Mouse (Mus musculus) limb, embryonic 11.5 days (tissue): ENCODE data around the gene Gm38655. TPM values are rescaled to one million over a fixed set of nuclear protein-coding genes. Genes with fewer than 3 reads are reported as not detected.

ENCODE experiments used
- ATAC-seq: fragments of 200-750 bp; cut with Nextera tagmentation; 2 replicates; pipeline ENCODE4 v1.8.0; 2017; ENCODE audit warnings: low read depth; ENCODE audit not compliant: insufficient number of reproducible peaks, low FRiP score, low TSS enrichment
- DNase-seq: peaks from one replicate; pipeline ENCODE4 v3.0.0-alpha.2; 2015; ENCODE audit warnings: low spot score
- H3K27ac ChIP-seq: fragments of 300-500 bp; sonication (generic); replicated peaks from 2 replicates; pipeline ENCODE4 v1.5.1; 2014; ENCODE audit warnings: low read depth, mild to moderate bottlenecking, low read length
- H3K27me3 ChIP-seq: fragments of 300-500 bp; sonication (generic); 2 replicates; pipeline ENCODE4 v1.6.1; 2014; ENCODE audit warnings: mild to moderate bottlenecking, low read length, mixed read lengths; ENCODE audit not compliant: control insufficient read depth, insufficient read depth
- H3K36me3 ChIP-seq: fragments of 300-500 bp; sonication (generic); 2 replicates; pipeline ENCODE4 v1.6.1; 2014; ENCODE audit warnings: mild to moderate bottlenecking, low read length, moderate library complexity, mixed read lengths; ENCODE audit not compliant: control insufficient read depth, insufficient read depth
- H3K4me1 ChIP-seq: fragments of 300-500 bp; sonication (generic); 2 replicates; pipeline ENCODE4 v1.6.1; 2014; ENCODE audit warnings: low read length, mixed read lengths; ENCODE audit not compliant: control insufficient read depth, insufficient read depth
- H3K4me2 ChIP-seq: fragments of 300-500 bp; sonication (generic); 2 replicates; pipeline ENCODE4 v1.6.1; 2014; ENCODE audit warnings: low read depth, mild to moderate bottlenecking, moderate library complexity; ENCODE audit not compliant: severe bottlenecking
- H3K4me3 ChIP-seq: fragments of 300-500 bp; sonication (generic); 2 replicates; pipeline ENCODE4 v1.5.1; 2014; ENCODE audit warnings: low read depth, low read length
- H3K9ac ChIP-seq: fragments of 300-500 bp; sonication (generic); 2 replicates; pipeline ENCODE4 v1.6.1; 2014; ENCODE audit warnings: mild to moderate bottlenecking, low read length
- H3K9me3 ChIP-seq: fragments of 300-500 bp; sonication (generic); 2 replicates; pipeline ENCODE4 v1.6.1; 2016; ENCODE audit warnings: low read length; ENCODE audit not compliant: control insufficient read depth
- WGBS: fragments of 180-500 bp; shearing (Covaris S2); extraction: QIAGEN DNeasy Blood & Tissue Kit; methylation state at CpG from one replicate; pipeline ENCODE4 v1.1.7; 2014; 5-methylcytosine and 5-hydroxymethylcytosine counted together
- polyA plus RNA-seq: library from polyadenylated mRNA; unstranded; fragments of >200 nt; fragmentation: Nextera tagmentation; extraction: Ambion mirVana; gene quantifications from 2 replicates; pipeline ENCODE4 v1.2.1, GENCODE M21; 2014

The Gm38655 gene
- polyA plus RNA-seq, 1 experiment from 2014 or later, result not detected

- no peaks in the 10 kb centered on the region for H3K27me3 ChIP-seq
- H3K36me3 ChIP-seq, result peaks cover 2% of the 10 kb centered on the region; the same call in 1 of the 2 replicates
- no peak overlapping the region for H3K9ac ChIP-seq
- DNase-seq (no peak), ATAC-seq (no peak)
- no peak overlapping the region for H3K4me3 ChIP-seq
- H3K4me1 ChIP-seq, result no peaks in the 10 kb centered on the region
- no peak overlapping the region for H3K4me2 ChIP-seq
- H3K9me3 ChIP-seq, result no peaks in the 10 kb centered on the region
- WGBS, result 77% methylated on average over 7 of the region's 7 CpGs
- H3K27ac ChIP-seq, result no peak overlapping the region
Measured at GRCm38 (mm10) chr17:25163387-25163786, 11.9 kb downstream of the Gm38655 start.

GRCm38 (mm10) chr17:25162161-25162560 lies 13.1 kb downstream of the Gm38655 start, which contains the start of gene Ccdc154:
Ccdc154 (plus strand) TSS chr17:25162461.
- WGBS, result 94% methylated on average over 1 of the region's 1 CpGs
- Histone ChIP-seq H3K4me1 (no peaks in the 10 kb centered on the region), H3K9me3 (no peaks in the 10 kb centered on the region), H3K4me2 (no peak within 1 kb of the TSS), H3K27ac (no peak within 1 kb of the TSS), H3K4me3 (no peak within 1 kb of the TSS), H3K36me3 (peaks cover 2% of the 10 kb centered on the region; the same call in 1 of the 2 replicates), H3K9ac (no peak within 1 kb of the TSS), H3K27me3 (no peaks in the 10 kb centered on the region)
- DNase-seq (no peak), ATAC-seq (no peak)

- no peak overlapping the region for H3K4me2 ChIP-seq
- no peak overlapping the region for H3K9ac ChIP-seq
- no peak overlapping the region for H3K4me3 ChIP-seq
- H3K9me3 ChIP-seq, result no peaks in the 10 kb centered on the region
- H3K27me3 ChIP-seq, result no peaks in the 10 kb centered on the region
- peaks cover 4% of the 10 kb centered on the region; the same call in 1 of the 2 replicates for H3K36me3 ChIP-seq
- DNase-seq, result no peak
- H3K27ac ChIP-seq, result no peak overlapping the region
- 69% methylated on average over 4 of the region's 4 CpGs for WGBS
- H3K4me1 ChIP-seq, result no peaks in the 10 kb centered on the region
- no peak for ATAC-seq
Measured at GRCm38 (mm10) chr17:25139960-25140359, 35.3 kb downstream of the Gm38655 start.

- Histone ChIP-seq H3K9me3 (no peaks in the 10 kb centered on the region), H3K4me2 (no peak overlapping the region), H3K4me3 (no peak overlapping the region), H3K4me1 (peaks cover 6% of the 10 kb centered on the region; the same call in 1 of the 2 replicates), H3K27ac (no peak overlapping the region), H3K27me3 (no peaks in the 10 kb centered on the region), H3K36me3 (no peaks in the 10 kb centered on the region), H3K9ac (no peak overlapping the region)
- WGBS, result 96% methylated on average over 1 of the region's 1 CpGs
- no peak for ATAC-seq
- no peak for DNase-seq
Measured at GRCm38 (mm10) chr17:25138803-25139202, 36.5 kb downstream of the Gm38655 start.

GRCm38 (mm10) chr17:25135622-25136021 lies 39.6 kb downstream of the Gm38655 start:
- WGBS, result 87% methylated on average over 6 of the region's 6 CpGs
- Histone ChIP-seq H3K9me3 (no peaks in the 10 kb centered on the region), H3K27ac (no peak overlapping the region), H3K27me3 (no peaks in the 10 kb centered on the region), H3K36me3 (no peaks in the 10 kb centered on the region), H3K4me3 (no peak overlapping the region), H3K4me2 (no peak overlapping the region), H3K4me1 (peaks cover 7% of the 10 kb centered on the region; the same call in 1 of the 2 replicates), H3K9ac (no peak overlapping the region)
- DNase-seq (no peak), ATAC-seq (no peak)

GRCm38 (mm10) chr17:25133275-25133698 lies 42.0 kb downstream of the Gm38655 start, which contains the start of gene Clcn7:
Clcn7 (plus strand) TSS chr17:25133391.
- Histone ChIP-seq H3K27me3 (no peaks in the 10 kb centered on the region), H3K9ac (peak within 1 kb of the TSS; percentile 76), H3K4me2 (peak within 1 kb of the TSS; percentile 63), H3K4me1 (peaks cover 7% of the 10 kb centered on the region; the same call in 1 of the 2 replicates), H3K4me3 (peak within 1 kb of the TSS; percentile 86), H3K36me3 (no peaks in the 10 kb centered on the region), H3K27ac (no peak within 1 kb of the TSS), H3K9me3 (no peaks in the 10 kb centered on the region)
- peak; percentile 82; the same call in 1 of the 2 replicates for ATAC-seq
- whole genome bisulfite sequencing, result under 1% methylated on average over 40 of the region's 40 CpGs
- DNase-seq, result peak; percentile 95

- H3K4me1 ChIP-seq, result peaks cover 7% of the 10 kb centered on the region; the same call in 1 of the 2 replicates
- 88% methylated on average over 1 of the region's 1 CpGs for WGBS
- no peak overlapping the region for H3K4me3 ChIP-seq
- H3K27me3 ChIP-seq, result no peaks in the 10 kb centered on the region
- H3K9me3 ChIP-seq, result no peaks in the 10 kb centered on the region
- H3K36me3 ChIP-seq, result no peaks in the 10 kb centered on the region
- H3K9ac ChIP-seq, result no peak overlapping the region
- no peak overlapping the region for H3K4me2 ChIP-seq
- ATAC-seq (no peak), DNase-seq (no peak)
- H3K27ac ChIP-seq, result no peak overlapping the region
Measured at GRCm38 (mm10) chr17:25130060-25130459, 45.2 kb downstream of the Gm38655 start.

- ATAC-seq (no peak), DNase-seq (no peak)
- no peak overlapping the region for H3K27ac ChIP-seq
- no peak overlapping the region for H3K9ac ChIP-seq
- 82% methylated on average over 9 of the region's 9 CpGs for WGBS
- no peak overlapping the region for H3K4me2 ChIP-seq
- no peaks in the 10 kb centered on the region for H3K27me3 ChIP-seq
- no peak overlapping the region for H3K4me3 ChIP-seq
- no peaks in the 10 kb centered on the region for H3K36me3 ChIP-seq
- H3K4me1 ChIP-seq, result no peaks in the 10 kb centered on the region
- H3K9me3 ChIP-seq, result no peaks in the 10 kb centered on the region
Measured at GRCm38 (mm10) chr17:25127681-25128080, 47.6 kb downstream of the Gm38655 start.

- no peak for DNase-seq
- 70% methylated on average over 8 of the region's 8 CpGs for WGBS
Measured at GRCm38 (mm10) chr17:25127079-25127478, 48.2 kb downstream of the Gm38655 start.

More at GRCm38 (mm10) chr17:25127079-25127478, 48.2 kb downstream of the Gm38655 start:
- Histone ChIP-seq H3K4me2 (no peak overlapping the region), H3K36me3 (no peaks in the 10 kb centered on the region), H3K4me3 (no peak overlapping the region), H3K4me1 (no peaks in the 10 kb centered on the region), H3K9ac (no peak overlapping the region), H3K27me3 (no peaks in the 10 kb centered on the region), H3K27ac (no peak overlapping the region), H3K9me3 (no peaks in the 10 kb centered on the region)
- ATAC-seq, result no peak
